Mouse (Mus musculus): Measurements from ENCODE around the gene Map2k6.
"Not testable (repeated sequence)": the region's sequence is repeated elsewhere in the genome, so short reads cannot be mapped to it uniquely, and the experiment has no call there.

Gene Map2k6

DNA sequence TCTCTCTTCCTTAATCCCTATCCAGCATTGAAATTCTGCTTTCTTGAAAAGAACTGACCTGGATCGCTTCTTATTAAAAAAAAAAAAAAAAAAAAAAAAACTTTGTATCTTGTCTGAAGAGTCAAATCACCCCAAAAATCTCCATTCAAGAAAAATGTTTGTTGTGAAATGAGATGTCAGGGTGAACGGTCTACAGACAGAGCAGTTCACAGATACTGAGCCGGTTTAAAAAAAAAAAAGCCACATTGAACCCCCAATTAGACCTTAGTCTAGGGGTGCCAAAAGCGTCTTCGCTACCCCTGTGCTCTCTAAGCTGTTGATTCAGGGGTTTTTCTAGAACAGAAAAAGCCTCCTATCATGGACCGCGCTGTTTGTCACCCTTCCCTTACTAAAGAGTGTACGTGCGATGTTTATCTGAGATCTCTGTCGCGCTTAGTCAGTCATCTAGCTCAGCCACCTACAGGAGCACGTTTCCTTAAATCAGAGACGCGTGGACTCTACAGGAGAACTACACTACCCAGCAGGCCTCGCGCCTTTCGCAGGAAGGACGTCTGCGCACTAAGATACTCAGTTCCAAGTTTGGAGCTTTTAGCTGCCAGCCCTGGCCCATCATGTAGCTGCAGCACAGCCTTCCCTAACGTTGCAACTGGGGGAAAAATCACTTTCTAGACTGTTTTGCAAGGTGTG, at the start of gene Map2k6:
Gene Map2k6 (plus strand): TSS at position 570 of the 687 bp plus-strand sequence.
- peak; percentile 81 to 83 for DNase-seq

DNA sequence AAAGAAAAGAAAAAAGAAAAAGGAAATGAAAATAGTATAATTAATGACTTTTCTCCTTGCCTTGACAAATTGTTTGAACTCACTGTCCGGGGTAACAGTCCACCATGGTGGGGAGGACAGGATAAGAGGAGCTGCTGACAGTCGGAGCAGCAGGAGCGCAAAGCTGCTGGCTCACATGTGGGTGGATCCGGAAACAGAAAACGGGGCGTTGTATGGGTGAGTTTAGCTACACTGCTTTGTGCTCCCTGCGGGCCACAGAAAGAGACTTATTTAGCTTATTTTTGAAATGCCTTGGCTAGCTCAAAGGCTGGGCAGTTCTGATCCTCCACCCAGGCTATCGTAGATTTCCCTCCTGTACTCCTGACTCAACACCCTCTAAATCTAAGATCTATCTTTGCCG, 44.7 kb upstream of the Map2k6 start:
- DNase-seq: no peak

DNA sequence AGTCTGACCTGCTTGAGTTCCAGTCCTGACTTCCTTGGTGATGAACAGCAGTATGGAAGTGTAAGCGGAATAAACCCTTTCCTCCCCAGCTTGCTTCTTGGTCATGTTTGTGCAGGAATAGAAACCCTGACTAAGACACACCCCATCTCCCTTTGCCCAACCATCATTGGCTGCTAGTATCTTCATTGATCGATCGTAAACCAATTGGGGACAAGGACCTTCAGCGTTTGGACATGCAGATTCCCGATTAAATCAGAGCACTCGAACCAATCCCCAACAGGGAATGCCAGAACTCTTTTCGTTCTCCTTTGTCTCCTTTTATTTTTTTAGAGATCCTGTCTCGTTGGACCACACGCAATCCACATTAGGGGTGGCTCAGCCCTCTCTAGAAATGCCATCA, 43.8 kb upstream of the Map2k6 start:
- not testable (repeated sequence) for DNase-seq

DNA sequence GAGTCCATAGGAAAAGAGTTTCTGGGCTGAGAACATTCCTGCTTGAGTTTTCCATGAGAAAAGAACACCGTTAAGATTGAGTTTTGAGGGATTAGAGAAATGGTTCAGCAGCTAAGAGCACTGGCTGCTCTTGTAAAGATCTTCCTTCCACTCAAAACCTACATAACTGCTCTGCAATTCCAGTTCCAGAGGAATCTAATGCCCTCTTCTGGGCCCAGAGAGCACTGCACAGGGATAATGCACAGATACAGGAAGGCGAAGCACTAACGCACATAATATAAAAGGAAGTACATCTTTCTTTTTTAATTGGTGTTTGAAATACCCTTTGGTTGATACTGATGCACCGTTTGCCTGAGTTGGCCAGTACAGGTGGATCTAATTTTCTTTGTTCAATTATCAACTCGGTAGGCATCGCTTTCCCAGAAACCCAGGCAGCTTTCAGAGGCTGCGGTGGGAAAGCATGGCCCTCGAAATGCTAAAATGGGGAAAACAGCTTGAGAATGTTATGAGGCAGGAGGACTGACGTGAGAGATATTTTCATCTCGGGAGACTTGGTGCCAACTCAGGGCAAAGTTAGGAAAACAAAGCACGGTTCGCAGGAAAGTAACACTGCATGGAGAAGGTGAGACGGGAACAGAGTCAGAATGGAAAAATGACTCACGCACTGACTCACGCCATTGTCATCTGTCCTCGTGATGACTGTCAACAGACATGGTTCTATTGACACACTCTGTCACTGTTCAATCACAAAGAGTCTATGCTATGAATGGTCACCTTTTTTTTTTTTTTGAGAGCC, 41.0 kb upstream of the Map2k6 start:
- DNase-seq: peak; percentile 37 to 42

DNA sequence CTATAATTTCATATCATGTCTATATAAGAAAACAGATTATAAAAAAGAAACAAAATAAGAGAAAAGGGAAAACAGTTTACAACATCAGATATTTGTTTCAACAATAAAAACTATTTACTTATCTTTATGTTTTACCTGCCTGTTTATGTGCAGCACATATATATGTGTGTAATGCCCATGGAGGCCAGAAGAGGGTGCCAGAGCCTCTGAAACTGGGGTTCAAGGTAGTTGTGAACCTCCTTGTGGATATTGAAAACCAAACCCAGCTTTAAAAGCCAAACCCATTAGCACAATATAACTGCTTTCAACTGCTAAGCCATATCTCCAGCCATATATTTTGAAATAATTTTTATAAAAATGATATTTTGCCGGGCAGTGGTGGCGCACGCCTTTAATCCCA, 33.9 kb upstream of the Map2k6 start:
- peak; percentile 6 to 7 for DNase-seq

DNA sequence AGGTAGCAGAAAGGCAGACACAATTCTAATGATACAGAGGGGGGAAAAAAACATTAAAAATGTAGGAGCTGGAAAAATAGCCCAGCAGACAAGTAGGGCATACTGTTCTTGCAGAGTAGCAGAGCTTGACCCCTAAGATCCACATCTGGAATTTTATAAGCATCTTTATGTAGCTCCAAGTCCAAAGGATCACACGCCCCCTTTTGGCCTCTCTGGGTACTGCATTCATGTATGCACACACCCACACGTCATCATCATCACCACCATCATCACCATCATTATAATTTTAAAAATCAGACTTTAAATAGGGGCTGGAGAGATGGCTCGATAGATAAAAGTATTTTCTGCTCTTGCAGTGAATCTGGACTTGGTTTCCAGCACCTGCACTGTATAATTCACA, 32.0 kb upstream of the Map2k6 start:
- no peak for DNase-seq

DNA sequence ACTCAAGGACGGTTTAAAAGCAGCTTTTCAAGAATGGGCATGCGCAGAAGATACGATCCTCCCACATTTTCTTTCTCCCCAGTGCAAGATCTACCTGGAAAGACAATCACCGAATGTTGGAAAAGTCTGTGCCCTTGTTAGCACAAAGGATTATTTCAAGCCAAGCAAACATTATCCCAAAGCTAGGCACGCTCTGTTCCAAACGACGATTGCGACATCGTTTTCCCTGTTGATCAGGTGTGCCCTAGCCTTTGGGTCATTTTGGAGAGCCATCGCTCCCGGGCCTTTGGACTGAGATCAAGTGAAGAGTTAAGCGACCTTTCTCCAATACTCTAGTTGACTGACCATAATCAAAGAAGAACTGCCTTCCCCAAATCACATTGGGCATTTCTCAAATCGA, 31.3 kb upstream of the Map2k6 start:
- no peak for DNase-seq

DNA sequence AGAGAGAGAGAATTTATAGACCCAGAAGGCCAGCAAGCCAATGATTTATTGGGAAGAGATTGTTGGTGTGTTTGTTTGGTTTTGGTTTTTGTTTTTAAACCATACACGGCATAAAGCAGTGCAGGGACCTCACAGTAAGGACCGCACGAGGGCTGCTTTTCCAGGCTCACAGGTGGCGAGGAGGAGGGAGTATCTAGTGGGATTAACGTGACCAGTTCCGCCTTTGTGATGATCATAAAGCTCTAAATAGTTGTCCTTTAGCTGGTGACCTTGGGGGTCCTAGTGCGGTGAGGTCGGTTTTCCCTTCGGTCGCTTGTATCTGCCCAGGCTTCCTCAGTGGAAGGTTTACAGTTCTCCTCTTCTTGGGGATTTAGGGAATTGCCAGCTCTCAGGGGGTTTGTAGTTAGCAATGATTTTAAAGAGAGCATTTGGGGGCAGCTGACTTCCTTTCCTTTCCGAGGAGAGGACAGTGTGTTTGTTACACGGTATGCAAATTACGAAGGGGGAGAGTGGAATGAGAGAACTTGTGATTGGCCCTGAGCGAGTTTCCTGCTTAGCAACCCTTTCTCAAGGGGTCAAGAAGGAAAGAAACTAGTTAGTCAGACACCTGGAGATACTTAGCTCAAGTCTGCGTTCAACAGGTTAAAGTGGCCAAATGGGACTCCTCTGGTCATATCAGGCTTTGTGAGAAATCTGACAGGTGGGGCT, 29.5 kb upstream of the Map2k6 start:
- no peak for DNase-seq

DNA sequence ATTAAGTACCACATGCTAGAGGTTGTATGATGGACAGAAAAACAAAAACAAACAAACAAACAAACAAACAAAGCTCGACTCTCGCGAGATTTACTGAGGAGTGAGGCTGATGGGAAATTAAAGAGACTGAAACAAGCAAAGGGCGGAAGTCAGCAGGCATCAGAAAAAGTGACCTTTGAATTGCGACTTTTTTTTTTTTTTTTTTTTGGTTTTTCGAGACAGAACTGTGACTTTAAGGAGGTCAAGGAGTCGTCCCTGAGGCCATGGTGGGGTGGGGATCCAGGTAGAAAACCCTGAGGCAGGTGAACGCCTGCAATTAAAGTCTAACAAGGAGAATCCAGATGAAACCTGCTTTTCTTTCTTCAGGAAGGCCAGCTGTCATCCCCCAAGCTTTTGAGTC, 27.1 kb upstream of the Map2k6 start:
- no peak for DNase-seq

DNA sequence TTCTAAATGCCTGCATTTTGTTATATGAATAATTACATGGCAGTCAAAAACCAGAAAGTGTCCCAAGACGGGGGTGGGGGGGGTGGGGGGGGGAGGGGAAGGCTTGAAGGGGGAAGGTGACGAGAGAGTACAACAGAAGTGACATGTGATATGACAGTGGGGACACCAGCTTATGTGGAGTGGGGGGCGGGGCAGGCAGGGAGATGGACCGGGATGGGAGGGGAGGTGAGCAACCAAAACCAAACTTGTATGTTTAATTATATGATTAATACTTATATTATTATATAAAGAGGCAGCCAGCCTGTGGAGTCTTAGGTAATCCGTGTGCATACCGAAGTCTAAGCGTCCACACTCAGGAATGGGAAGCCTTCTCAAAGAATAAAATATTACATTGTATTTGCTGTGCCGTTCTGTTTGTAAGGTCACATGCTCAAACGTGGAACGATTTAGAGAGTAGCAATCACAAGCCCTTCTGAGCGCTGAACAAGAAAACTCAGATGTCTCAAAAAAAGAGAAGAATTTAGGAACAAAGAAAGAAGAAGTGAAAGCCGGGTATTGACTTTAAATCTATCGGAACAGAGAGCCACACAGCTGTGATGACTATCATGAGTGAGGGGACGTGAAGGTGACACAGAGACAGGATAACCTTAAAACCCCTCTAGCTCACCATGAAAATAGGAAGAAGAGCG, 26.5 kb upstream of the Map2k6 start:
- no peak for DNase-seq

DNA sequence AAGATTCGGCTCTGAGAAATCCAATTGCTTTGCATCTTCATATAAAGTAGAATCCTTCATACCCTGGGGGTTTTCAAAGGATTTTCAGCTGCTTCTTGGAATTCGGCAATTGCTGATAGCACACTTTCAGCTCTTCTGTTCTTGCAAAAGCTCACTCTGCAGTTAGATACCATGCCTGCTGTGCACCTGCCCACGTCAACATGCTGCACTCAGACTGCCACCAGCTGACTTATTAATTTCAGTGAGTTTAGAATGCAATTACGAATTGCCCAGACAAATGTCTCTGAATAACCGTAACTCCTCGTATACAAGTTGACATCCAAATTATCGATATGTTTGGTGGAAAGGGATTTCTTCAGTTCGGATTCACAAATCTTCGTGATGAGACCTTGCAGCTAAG, 24.9 kb upstream of the Map2k6 start:
- DNase-seq: no peak

DNA sequence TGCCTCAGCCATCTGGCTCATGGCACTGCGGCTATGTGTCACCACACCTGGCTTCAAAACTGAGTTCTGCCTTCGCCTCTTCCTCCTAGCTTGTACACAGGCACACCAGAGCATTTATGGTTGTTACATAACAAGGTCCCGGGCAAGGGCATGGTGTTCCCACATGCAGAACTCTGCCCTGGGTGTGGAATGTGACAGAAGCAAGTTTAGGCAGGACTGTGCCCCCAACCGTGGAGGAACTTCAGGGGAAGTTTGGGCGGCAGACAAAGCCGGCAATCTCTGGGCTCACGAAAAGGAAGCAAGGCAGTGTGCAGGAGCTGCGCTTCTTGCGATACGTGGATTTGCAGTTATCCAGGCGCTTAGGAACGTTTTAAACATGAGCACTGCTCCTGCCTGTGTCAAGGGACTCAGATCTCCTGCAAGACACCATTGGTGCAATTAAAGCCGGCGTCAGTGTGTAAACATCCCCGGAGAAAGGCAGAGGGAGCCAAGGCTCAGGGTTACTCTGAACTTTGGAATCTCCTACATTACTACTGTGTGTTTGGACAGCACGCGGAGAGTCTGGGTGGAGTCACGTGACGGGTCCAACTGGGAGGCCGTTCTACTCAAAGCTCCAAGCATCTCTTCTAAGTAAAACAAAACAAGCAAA, 19.1 kb upstream of the Map2k6 start:
- DNase-seq: peak; percentile 17 to 34

DNA sequence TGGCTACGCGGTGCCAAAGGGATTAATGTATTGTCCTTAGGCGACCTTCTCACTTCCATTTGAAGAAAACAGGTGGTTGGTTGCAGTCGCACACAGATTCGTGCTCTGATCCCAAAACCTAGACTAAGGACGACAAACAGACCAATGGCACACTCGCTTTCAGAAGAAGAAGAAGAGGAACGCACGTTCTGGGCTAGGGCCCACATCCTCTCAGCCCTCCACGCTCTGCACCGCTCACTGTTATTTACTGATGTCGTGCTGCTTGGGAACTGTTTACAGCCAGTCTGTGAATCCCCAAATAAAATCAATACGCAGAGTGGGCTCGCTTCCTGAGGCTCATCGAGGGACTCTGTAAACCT, 18.6 kb upstream of the Map2k6 start:
- DNase-seq: no peak

DNA sequence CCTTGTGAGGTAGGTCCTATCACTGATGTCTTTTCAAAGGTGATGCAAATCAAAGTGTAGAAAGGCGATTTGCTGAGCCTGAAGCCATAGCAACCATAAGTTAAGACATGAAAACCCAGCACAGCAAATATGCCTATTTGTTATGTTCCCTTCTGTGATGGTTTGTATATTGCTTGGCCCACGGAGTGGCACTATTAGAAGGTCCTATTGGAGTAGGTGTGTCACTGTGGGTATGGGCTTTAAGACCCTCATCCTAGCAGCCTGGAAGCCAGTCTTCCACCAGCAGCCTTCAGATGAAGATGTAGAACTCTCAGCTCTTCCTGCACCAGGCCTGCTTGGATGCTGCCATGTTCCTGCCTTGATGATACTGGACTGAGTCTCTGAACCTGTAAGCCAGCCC, 13.4 kb upstream of the Map2k6 start:
- no peak for DNase-seq

DNA sequence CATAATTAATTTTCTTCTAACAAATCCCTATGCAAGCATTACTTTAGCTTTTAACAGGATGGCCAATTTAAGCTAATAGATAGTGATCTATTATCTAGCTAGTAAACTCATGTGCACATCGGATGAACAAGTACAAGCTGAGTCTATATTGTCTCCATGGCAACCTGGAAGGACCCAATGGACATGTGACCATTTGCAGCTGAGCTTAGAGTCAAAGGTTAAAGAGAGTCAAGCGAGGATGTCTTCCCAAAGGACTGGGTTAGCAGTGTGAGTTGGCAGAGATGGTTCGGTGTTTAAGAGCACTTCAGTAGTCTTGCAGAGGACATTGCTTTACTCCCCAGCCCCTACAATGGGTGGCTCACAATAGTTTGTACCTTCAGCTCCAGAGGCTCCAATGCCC, 6.2 kb upstream of the Map2k6 start:
- no peak for DNase-seq

DNA sequence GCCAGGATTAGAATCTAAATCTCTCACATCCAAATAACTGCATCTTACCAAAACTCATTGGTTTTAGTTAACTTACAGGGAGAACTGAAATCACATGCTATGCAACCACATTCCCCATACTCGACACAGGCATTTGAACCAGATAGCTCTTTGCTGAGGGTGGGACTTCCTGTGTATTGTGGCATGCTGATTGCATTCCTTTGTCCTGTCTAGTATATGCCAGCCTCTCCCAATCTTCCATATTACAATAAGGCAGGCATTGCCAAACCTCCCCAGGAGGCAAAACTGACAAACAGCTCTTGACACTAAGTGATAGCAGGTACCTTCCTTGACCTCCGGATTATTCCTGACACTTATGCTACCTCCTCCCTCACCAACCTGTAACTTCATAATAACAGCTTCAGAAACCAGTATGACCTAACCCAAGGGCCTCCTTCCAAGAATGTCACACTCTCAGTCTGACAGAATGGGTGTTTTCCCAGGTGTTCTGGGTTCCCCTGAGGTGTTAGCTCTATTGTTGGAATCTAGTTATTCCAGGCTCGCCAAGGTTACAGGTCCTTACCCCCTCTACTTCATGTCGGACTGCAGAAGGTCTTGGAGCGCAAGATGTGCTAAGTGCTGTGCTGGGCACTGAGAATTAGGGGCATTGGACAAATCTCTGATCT, 4.0 kb upstream of the Map2k6 start:
- DNase-seq: no peak

DNA sequence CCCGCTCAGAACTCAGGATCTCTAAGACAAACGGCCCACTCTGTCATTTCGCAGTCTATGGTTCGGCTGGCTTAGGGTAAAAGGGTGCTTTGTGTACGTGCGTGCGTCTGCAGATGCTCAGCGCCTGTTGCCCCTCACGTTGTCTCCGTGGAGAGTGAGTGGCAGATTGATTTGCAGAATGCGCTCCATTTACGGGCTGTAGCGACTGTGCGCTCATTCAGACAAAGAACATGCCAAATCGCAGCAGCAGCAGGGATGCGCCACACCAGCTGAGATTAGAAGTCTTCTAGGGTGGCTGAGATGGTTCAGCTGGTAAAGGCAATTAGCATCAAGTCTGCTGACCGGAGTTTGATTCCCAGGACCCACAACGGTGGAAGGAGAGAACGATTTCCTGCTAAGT, 2.8 kb upstream of the Map2k6 start:
- no peak for DNase-seq

DNA sequence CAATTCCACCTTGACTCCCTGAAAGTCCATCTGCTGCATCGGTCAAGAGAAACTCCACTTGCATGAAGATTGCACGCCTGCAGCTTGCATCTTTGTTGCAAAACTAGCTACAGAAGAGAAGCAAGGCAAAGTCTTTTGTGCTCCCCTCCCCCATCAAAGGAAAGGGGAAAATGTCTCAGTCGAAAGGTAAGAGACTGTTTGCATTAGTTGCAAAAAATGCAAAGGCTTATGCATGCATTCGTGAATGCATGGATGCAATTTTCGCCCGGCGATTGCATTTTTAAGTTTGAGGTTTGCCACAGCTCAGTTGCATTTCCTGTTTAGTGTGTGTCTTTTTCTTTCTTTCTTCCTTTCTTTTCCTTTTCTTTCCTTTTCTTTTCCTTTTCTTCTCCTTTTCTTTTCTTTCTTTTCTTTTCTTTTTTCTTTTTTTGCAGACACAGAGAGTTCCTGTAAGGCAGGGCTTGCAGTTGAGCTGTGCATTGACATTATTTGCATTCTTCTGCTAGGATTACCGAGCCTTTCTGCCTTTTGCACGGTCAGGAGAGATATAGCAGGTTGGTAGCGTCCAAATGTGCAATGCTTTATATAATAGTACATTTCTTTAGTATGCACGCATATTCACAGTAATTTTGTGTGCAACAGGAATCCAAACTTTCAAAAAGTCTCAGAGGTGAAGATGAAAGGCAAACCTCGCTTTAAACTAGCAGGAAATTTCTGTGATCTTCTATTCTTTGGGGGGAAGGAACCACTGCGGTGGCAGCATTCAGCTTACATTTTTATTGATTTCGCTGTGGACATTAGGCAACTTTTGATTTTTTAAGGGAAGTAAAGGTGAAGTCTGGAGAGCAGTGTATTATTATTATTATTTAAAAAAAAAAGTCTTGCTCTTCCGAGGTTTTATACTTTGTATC, 573 bp downstream of the Map2k6 start:
- DNase-seq: no peak

DNA sequence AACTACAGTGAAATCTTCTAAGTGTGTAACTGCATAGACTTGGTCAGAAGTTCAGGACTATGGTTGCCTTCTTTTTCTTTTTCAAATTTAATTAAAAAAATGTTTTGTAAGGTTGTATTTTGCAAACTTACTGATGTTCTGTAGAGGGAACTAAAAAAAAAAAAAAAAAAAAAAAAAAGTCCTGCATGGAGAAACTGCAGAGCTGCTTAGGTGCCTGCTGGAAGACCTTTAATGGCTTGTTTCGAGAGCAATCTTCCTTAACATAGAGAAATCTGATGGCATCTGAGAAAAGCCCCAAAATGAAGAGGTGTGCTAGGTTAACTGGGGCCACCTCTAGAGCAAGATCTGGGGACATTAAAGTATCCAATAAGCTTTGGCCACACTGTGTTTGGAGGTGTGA, 1.4 kb downstream of the Map2k6 start:
- no peak for DNase-seq

DNA sequence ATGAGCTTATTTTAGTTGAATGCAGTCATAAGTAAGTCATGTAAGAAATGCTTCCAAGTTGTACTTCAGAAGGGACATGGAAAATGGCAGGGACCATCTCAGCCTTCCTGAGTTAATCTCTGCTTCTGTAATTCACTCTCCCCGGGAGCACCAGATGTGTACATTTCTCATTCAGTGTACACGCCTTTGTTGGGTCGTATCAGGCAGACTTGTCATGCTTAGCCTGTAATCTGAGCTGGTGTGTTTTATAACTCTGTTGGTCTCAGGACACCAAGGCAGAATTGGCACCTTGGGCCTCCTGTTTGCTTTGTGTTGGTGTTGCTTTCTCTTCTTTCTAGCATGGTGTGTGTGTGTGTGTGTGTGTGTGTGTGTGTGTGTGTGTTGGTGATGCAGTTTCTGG, 3.7 kb downstream of the Map2k6 start:
- no peak for DNase-seq

DNA sequence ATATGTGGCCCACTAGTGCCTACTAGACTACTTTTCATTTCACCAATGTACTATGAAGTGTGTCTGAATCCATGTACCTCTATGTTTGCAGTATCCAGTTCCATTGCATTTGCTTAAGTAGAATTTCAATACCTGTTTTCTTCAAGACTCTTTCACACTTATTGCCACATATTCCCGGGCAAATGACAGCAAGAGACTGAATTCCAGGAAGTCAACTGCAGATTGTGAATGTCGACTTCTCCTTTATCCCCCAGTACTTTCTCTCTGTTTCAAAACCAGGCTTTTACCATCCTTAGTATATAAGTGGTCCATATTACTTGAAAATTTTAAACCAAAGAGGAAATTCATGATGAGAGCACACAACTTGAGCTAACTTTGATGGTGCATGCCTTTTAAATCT, 4.7 kb downstream of the Map2k6 start:
- DNase-seq: no peak
